Mouse (Mus musculus) liver, embryonic 11.5 days (tissue): ENCODE measurements around the gene Phb. TPM values are rescaled to one million over a fixed set of nuclear protein-coding genes. Genes with fewer than 3 reads are reported as not detected.

Source experiments
- ATAC-seq: fragments of 200-750 bp; cut with Nextera tagmentation; replicated peaks from 2 replicates; pipeline ENCODE4 v1.8.0; 2017; ENCODE audit warnings: moderate number of reproducible peaks, mild to moderate bottlenecking, moderate TSS enrichment, moderate library complexity; ENCODE audit not compliant: low FRiP score
- DNase-seq: peaks from one replicate; pipeline ENCODE4 v3.0.0-alpha.2; 2017; ENCODE audit warnings: low spot score
- H3K27ac ChIP-seq: fragments of 300-500 bp; sonication (generic); 2 replicates; pipeline ENCODE4 v1.5.1; 2014; ENCODE audit warnings: mild to moderate bottlenecking, low read depth, low read length, control low read depth
- H3K27me3 ChIP-seq: fragments of 300-500 bp; sonication (generic); replicated peaks from 2 replicates; pipeline ENCODE4 v1.6.1; 2014; ENCODE audit warnings: low read length, mixed read lengths; ENCODE audit not compliant: control insufficient read depth, insufficient read depth
- H3K36me3 ChIP-seq: fragments of 300-500 bp; sonication (generic); 2 replicates; pipeline ENCODE4 v1.6.1; 2014; ENCODE audit warnings: mild to moderate bottlenecking, low read length, moderate library complexity, mixed read lengths; ENCODE audit not compliant: control insufficient read depth, insufficient read depth
- H3K4me1 ChIP-seq: fragments of 300-500 bp; sonication (generic); replicated peaks from 2 replicates; pipeline ENCODE4 v1.6.1; 2014; ENCODE audit warnings: low read length, mixed read lengths; ENCODE audit not compliant: control insufficient read depth, insufficient read depth
- H3K4me2 ChIP-seq: fragments of 300-500 bp; sonication (generic); 2 replicates; pipeline ENCODE4 v1.6.1; 2014; ENCODE audit warnings: mild to moderate bottlenecking, control low read depth, moderate library complexity
- H3K4me3 ChIP-seq: fragments of 300-500 bp; sonication (generic); 2 replicates; pipeline ENCODE4 v1.5.1; 2014; ENCODE audit warnings: low read depth, low read length, control low read depth
- H3K9ac ChIP-seq: fragments of 300-500 bp; sonication (generic); 2 replicates; pipeline ENCODE4 v1.6.1; 2014; ENCODE audit warnings: low read depth, low read length, control low read depth
- H3K9me3 ChIP-seq: fragments of 300-500 bp; sonication (generic); 2 replicates; pipeline ENCODE4 v1.6.1; 2016; ENCODE audit warnings: low read length, inconsistent platforms, mixed read lengths; ENCODE audit not compliant: control insufficient read depth
- WGBS: fragments of 180-500 bp; shearing (Covaris S2); extraction: QIAGEN DNeasy Blood & Tissue Kit; methylation state at CpG from one replicate; pipeline ENCODE4 v1.1.7; 2014; 5-methylcytosine and 5-hydroxymethylcytosine counted together
- polyA plus RNA-seq: library from polyadenylated mRNA; unstranded; fragments of >200 nt; fragmentation: Nextera tagmentation; extraction: Ambion mirVana; gene quantifications from 2 replicates; pipeline ENCODE4 v1.2.1, GENCODE M21; 2014

Gene Phb
- polyA plus RNA-seq, 1 experiment from 2014 or later: 308 TPM

- no peak for DNase-seq
- Histone ChIP-seq H3K27me3 (no peaks in the 10 kb centered on the region), H3K9me3 (no peaks in the 10 kb centered on the region), H3K4me2 (no peak within 1 kb of the TSS), H3K9ac (no peak within 1 kb of the TSS), H3K36me3 (no peaks in the 10 kb centered on the region), H3K4me3 (no peak within 1 kb of the TSS), H3K27ac (no peak within 1 kb of the TSS), H3K4me1 (peaks cover 3% of the 10 kb centered on the region; the same call in 1 of the 2 replicates)
- 90% methylated on average over 5 of the region's 5 CpGs for WGBS
- ATAC-seq: no peak
Observed at GRCm38 (mm10) chr11:95723287-95723686, 56.5 kb downstream of the Phb start, which contains the start of gene B130006D01Rik. TSS of gene B130006D01Rik (plus strand) at chr11:95723587.

GRCm38 (mm10) chr11:95724466-95724865 lies 57.7 kb downstream of the Phb start:
- H3K27ac ChIP-seq: no peak overlapping the region
- DNase-seq (no peak), ATAC-seq (no peak)
- peaks cover 3% of the 10 kb centered on the region; the same call in 1 of the 2 replicates for H3K4me1 ChIP-seq
- no peaks in the 10 kb centered on the region for H3K9me3 ChIP-seq
- no peaks in the 10 kb centered on the region for H3K36me3 ChIP-seq
- H3K4me3 ChIP-seq: no peak overlapping the region
- no peak overlapping the region for H3K4me2 ChIP-seq
- no peaks in the 10 kb centered on the region for H3K27me3 ChIP-seq
- no peak overlapping the region for H3K9ac ChIP-seq
- 88% methylated on average over 4 of the region's 4 CpGs for WGBS

- DNase-seq (no peak), ATAC-seq (no peak)
- Histone ChIP-seq H3K4me3 (no peak overlapping the region), H3K27ac (no peak overlapping the region), H3K9me3 (no peaks in the 10 kb centered on the region), H3K4me2 (no peak overlapping the region), H3K9ac (no peak overlapping the region), H3K27me3 (no peaks in the 10 kb centered on the region), H3K4me1 (peaks cover 3% of the 10 kb centered on the region; the same call in 1 of the 2 replicates), H3K36me3 (no peaks in the 10 kb centered on the region)
- 76% methylated on average over 4 of the region's 4 CpGs for WGBS
Observed at GRCm38 (mm10) chr11:95726156-95726555, 59.4 kb downstream of the Phb start.

- H3K27ac ChIP-seq: no peak overlapping the region
- no peak overlapping the region for H3K9ac ChIP-seq
- H3K4me1 ChIP-seq: peaks cover 3% of the 10 kb centered on the region; the same call in 1 of the 2 replicates
- H3K36me3 ChIP-seq: no peaks in the 10 kb centered on the region
- no peak for ATAC-seq
- H3K9me3 ChIP-seq: no peaks in the 10 kb centered on the region
- no peak overlapping the region for H3K4me3 ChIP-seq
- H3K4me2 ChIP-seq: no peak overlapping the region
- no peak for DNase-seq
- no peaks in the 10 kb centered on the region for H3K27me3 ChIP-seq
- WGBS: 78% methylated on average over 5 of the region's 5 CpGs
Observed at GRCm38 (mm10) chr11:95727947-95728346, 61.2 kb downstream of the Phb start.

- Histone ChIP-seq H3K9me3 (no peaks in the 10 kb centered on the region), H3K36me3 (no peaks in the 10 kb centered on the region), H3K4me2 (no peak overlapping the region), H3K27me3 (no peaks in the 10 kb centered on the region), H3K27ac (no peak overlapping the region), H3K9ac (no peak overlapping the region), H3K4me1 (peaks cover 3% of the 10 kb centered on the region; the same call in 1 of the 2 replicates), H3K4me3 (no peak overlapping the region)
- WGBS: 79% methylated on average over 12 of the region's 12 CpGs
- DNase-seq (no peak), ATAC-seq (no peak)
Observed at GRCm38 (mm10) chr11:95728916-95729907, 62.5 kb downstream of the Phb start.

Other genes with a start within 250 kb of the Phb start
- gene Nxph3, start 152.4 kb upstream of the Phb start, polyA plus RNA-seq: 0.10 TPM in 2 replicates
- 11.1 and 11.4 TPM in 2 replicates for gene Ngfr, start 79.2 kb upstream of the Phb start, polyA plus RNA-seq
- 8.7 TPM in 2 replicates for gene Zfp652, start 45.7 kb downstream of the Phb start, polyA plus RNA-seq
- gene B130006D01Rik, start 56.6 kb downstream of the Phb start, polyA plus RNA-seq: 1.5 and 1.6 TPM in 2 replicates
- gene Phospho1, start 157.5 kb downstream of the Phb start, polyA plus RNA-seq: 0.48 and 0.74 TPM in 2 replicates
- gene Gngt2, start 170.3 kb downstream of the Phb start, polyA plus RNA-seq: 19.5 and 22.3 TPM in 2 replicates
- 6.4 and 7.9 TPM in 2 replicates for gene Abi3, start 175.5 kb downstream of the Phb start, polyA plus RNA-seq
- gene B4galnt2, start 247.9 kb downstream of the Phb start, polyA plus RNA-seq: 0.34 and 0.51 TPM in 2 replicates